Mouse (Mus musculus): ENCODE results near the gene Ccdc153. TPM values are rescaled to one million over a fixed set of nuclear protein-coding genes. Genes with fewer than 3 reads are reported as not detected.

Gene Ccdc153
- total and polyA plus RNA-seq, 3 experiments = not detected

Other genes with a start within 250 kb of the Ccdc153 start
- gene Thy1, start 197.3 kb upstream of the Ccdc153 start, total RNA-seq (2012; rRNA removed) = 1.5 and 4.0 TPM in 2 replicates
- 10 to 100 TPM in 1 of 2 experiments, not detected in 1; 24.0 TPM for gene Thy1, start 197.3 kb upstream of the Ccdc153 start, polyA plus RNA-seq (2012; ENCODE audit: insufficient read depth in 1 of 2, insufficient read length in 2 of 2, low read depth in 1 of 2, low replicate concordance in 2 of 2, missing spikeins in 1 of 2)
- 3.6 and 4.3 TPM in 2 replicates for gene Usp2, start 173.7 kb upstream of the Ccdc153 start, total RNA-seq (2012; rRNA removed)
- gene Usp2, start 173.7 kb upstream of the Ccdc153 start, polyA plus RNA-seq (2012; ENCODE audit: insufficient read depth in 1 of 2, insufficient read length in 2 of 2, low read depth in 1 of 2, low replicate concordance in 2 of 2, missing spikeins in 1 of 2) = 10 to 100 TPM in 1 of 2 experiments, not detected in 1; 13.9 TPM
- not detected in 2 replicates for gene Mfrp, start 138.9 kb upstream of the Ccdc153 start, total RNA-seq (2012; rRNA removed)
- gene Mfrp, start 138.9 kb upstream of the Ccdc153 start, polyA plus RNA-seq (2012; ENCODE audit: insufficient read depth in 1 of 2, insufficient read length in 2 of 2, low read depth in 1 of 2, low replicate concordance in 2 of 2, missing spikeins in 1 of 2) = under 1 TPM in 1 of 2 experiments, not detected in 1; 0.10 TPM
- gene C1qtnf5, start 133.4 kb upstream of the Ccdc153 start, total RNA-seq (2012; rRNA removed) = 0.19 TPM in 1 of 2 replicates, not detected in the other
- gene C1qtnf5, start 133.4 kb upstream of the Ccdc153 start, polyA plus RNA-seq (2012; ENCODE audit: insufficient read depth in 1 of 2, insufficient read length in 2 of 2, low read depth in 1 of 2, low replicate concordance in 2 of 2, missing spikeins in 1 of 2) = under 1 TPM in 1 of 2 experiments, not detected in 1; 0.13 TPM
- not detected in 2 replicates for gene Gm49380, start 127.2 kb upstream of the Ccdc153 start, total RNA-seq (2012; rRNA removed)
- gene Gm49380, start 127.2 kb upstream of the Ccdc153 start, polyA plus RNA-seq (2012; ENCODE audit: insufficient read depth in 1 of 2, insufficient read length in 2 of 2, low read depth in 1 of 2, low replicate concordance in 2 of 2, missing spikeins in 1 of 2) = under 1 TPM in 1 of 2 experiments, not detected in 1; 0.24 TPM
- 13.3 and 14.0 TPM in 2 replicates for gene Rnf26, start 127.2 kb upstream of the Ccdc153 start, total RNA-seq (2012; rRNA removed)
- gene Rnf26, start 127.2 kb upstream of the Ccdc153 start, polyA plus RNA-seq (2012; ENCODE audit: insufficient read depth in 1 of 2, insufficient read length in 2 of 2, low read depth in 1 of 2, low replicate concordance in 2 of 2, missing spikeins in 1 of 2) = 10 to 100 TPM in 1 of 2 experiments, not detected in 1; 55.1 TPM
- gene Mcam, start 106.2 kb upstream of the Ccdc153 start, total RNA-seq (2012; rRNA removed) = 0.10 and 0.15 TPM in 2 replicates
- under 1 TPM in 1 of 2 experiments, not detected in 1; 0.88 TPM for gene Mcam, start 106.2 kb upstream of the Ccdc153 start, polyA plus RNA-seq (2012; ENCODE audit: insufficient read depth in 1 of 2, insufficient read length in 2 of 2, low read depth in 1 of 2, low replicate concordance in 2 of 2, missing spikeins in 1 of 2)
- 9.1 and 14.9 TPM in 2 replicates for gene Cbl, start 6.6 kb upstream of the Ccdc153 start, total RNA-seq (2012; rRNA removed)
- 10 to 100 TPM; 36.8 to 41.1 TPM for gene Cbl, start 6.6 kb upstream of the Ccdc153 start, polyA plus RNA-seq (2012; ENCODE audit: insufficient read depth in 1 of 2, insufficient read length in 2 of 2, low read depth in 1 of 2, low replicate concordance in 2 of 2, missing spikeins in 1 of 2)
- not detected in 2 replicates for gene Pdzd3, start 10.8 kb downstream of the Ccdc153 start, total RNA-seq (2012; rRNA removed)
- under 1 TPM in 1 of 2 experiments, not detected in 1; 0.06 TPM for gene Pdzd3, start 10.8 kb downstream of the Ccdc153 start, polyA plus RNA-seq (2012; ENCODE audit: insufficient read depth in 1 of 2, insufficient read length in 2 of 2, low read depth in 1 of 2, low replicate concordance in 2 of 2, missing spikeins in 1 of 2)
- 1.2 and 1.5 TPM in 2 replicates for gene Nlrx1, start 27.9 kb downstream of the Ccdc153 start, total RNA-seq (2012; rRNA removed)
- gene Nlrx1, start 27.9 kb downstream of the Ccdc153 start, polyA plus RNA-seq (2012; ENCODE audit: insufficient read depth in 1 of 2, insufficient read length in 2 of 2, low read depth in 1 of 2, low replicate concordance in 2 of 2, missing spikeins in 1 of 2) = 1 to 10 TPM in 1 of 2 experiments, not detected in 1; 7.0 TPM
- 2.5 and 4.1 TPM in 2 replicates for gene Abcg4, start 47.9 kb downstream of the Ccdc153 start, total RNA-seq (2012; rRNA removed)
- gene Abcg4, start 47.9 kb downstream of the Ccdc153 start, polyA plus RNA-seq (2012; ENCODE audit: insufficient read depth in 1 of 2, insufficient read length in 2 of 2, low read depth in 1 of 2, low replicate concordance in 2 of 2, missing spikeins in 1 of 2) = 10 to 100 TPM in 1 of 2 experiments, not detected in 1; 17.1 TPM
- gene Hinfp, start 65.0 kb downstream of the Ccdc153 start, total RNA-seq (2012; rRNA removed) = 14.3 and 16.4 TPM in 2 replicates
- 10 to 100 TPM in 1 of 2 experiments, not detected in 1; 31.3 TPM for gene Hinfp, start 65.0 kb downstream of the Ccdc153 start, polyA plus RNA-seq (2012; ENCODE audit: insufficient read depth in 1 of 2, insufficient read length in 2 of 2, low read depth in 1 of 2, low replicate concordance in 2 of 2, missing spikeins in 1 of 2)
- 4.3 and 4.7 TPM in 2 replicates for gene C2cd2l, start 79.6 kb downstream of the Ccdc153 start, total RNA-seq (2012; rRNA removed)
- 10 to 100 TPM in 1 of 2 experiments, not detected in 1; 10.9 TPM for gene C2cd2l, start 79.6 kb downstream of the Ccdc153 start, polyA plus RNA-seq (2012; ENCODE audit: insufficient read depth in 1 of 2, insufficient read length in 2 of 2, low read depth in 1 of 2, low replicate concordance in 2 of 2, missing spikeins in 1 of 2)
- gene Dpagt1, start 85.3 kb downstream of the Ccdc153 start, total RNA-seq (2012; rRNA removed) = 12.7 and 14.9 TPM in 2 replicates
- 10 to 100 TPM in 1 of 2 experiments, not detected in 1; 43.5 TPM for gene Dpagt1, start 85.3 kb downstream of the Ccdc153 start, polyA plus RNA-seq (2012; ENCODE audit: insufficient read depth in 1 of 2, insufficient read length in 2 of 2, low read depth in 1 of 2, low replicate concordance in 2 of 2, missing spikeins in 1 of 2)
- gene H2afx, start 94.0 kb downstream of the Ccdc153 start, total RNA-seq (2012; rRNA removed) = 805 and 828 TPM in 2 replicates
- gene H2afx, start 94.0 kb downstream of the Ccdc153 start, polyA plus RNA-seq (2012; ENCODE audit: insufficient read depth in 1 of 2, insufficient read length in 2 of 2, low read depth in 1 of 2, low replicate concordance in 2 of 2, missing spikeins in 1 of 2) = 10 to 100 TPM in 1 of 2 experiments, not detected in 1; 89.6 TPM
- 110 and 145 TPM in 2 replicates for gene Hmbs, start 103.6 kb downstream of the Ccdc153 start, total RNA-seq (2012; rRNA removed)
- gene Hmbs, start 103.6 kb downstream of the Ccdc153 start, polyA plus RNA-seq (2012; ENCODE audit: insufficient read depth in 1 of 2, insufficient read length in 2 of 2, low read depth in 1 of 2, low replicate concordance in 2 of 2, missing spikeins in 1 of 2) = 100 to 1,000 TPM in 1 of 2 experiments, not detected in 1; 138 TPM
- 18.4 and 18.6 TPM in 2 replicates for gene Vps11, start 121.0 kb downstream of the Ccdc153 start, total RNA-seq (2012; rRNA removed)
- gene Vps11, start 121.0 kb downstream of the Ccdc153 start, polyA plus RNA-seq (2012; ENCODE audit: insufficient read depth in 1 of 2, insufficient read length in 2 of 2, low read depth in 1 of 2, low replicate concordance in 2 of 2, missing spikeins in 1 of 2) = 10 to 100 TPM in 1 of 2 experiments, not detected in 1; 27.1 TPM
- 137 and 186 TPM in 2 replicates for gene Hyou1, start 138.8 kb downstream of the Ccdc153 start, total RNA-seq (2012; rRNA removed)
- 100 to 1,000 TPM in 1 of 2 experiments, not detected in 1; 160 TPM for gene Hyou1, start 138.8 kb downstream of the Ccdc153 start, polyA plus RNA-seq (2012; ENCODE audit: insufficient read depth in 1 of 2, insufficient read length in 2 of 2, low read depth in 1 of 2, low replicate concordance in 2 of 2, missing spikeins in 1 of 2)
- 29.0 and 31.9 TPM in 2 replicates for gene Slc37a4, start 156.2 kb downstream of the Ccdc153 start, total RNA-seq (2012; rRNA removed)
- 10 to 100 TPM in 1 of 2 experiments, not detected in 1; 35.3 TPM for gene Slc37a4, start 156.2 kb downstream of the Ccdc153 start, polyA plus RNA-seq (2012; ENCODE audit: insufficient read depth in 1 of 2, insufficient read length in 2 of 2, low read depth in 1 of 2, low replicate concordance in 2 of 2, missing spikeins in 1 of 2)
- gene Rps25, start 166.5 kb downstream of the Ccdc153 start, total RNA-seq (2012; rRNA removed) = 2,496 and 2,743 TPM in 2 replicates
- 1,000 to 10,000 TPM in 1 of 2 experiments, not detected in 1; 3,114 TPM for gene Rps25, start 166.5 kb downstream of the Ccdc153 start, polyA plus RNA-seq (2012; ENCODE audit: insufficient read depth in 1 of 2, insufficient read length in 2 of 2, low read depth in 1 of 2, low replicate concordance in 2 of 2, missing spikeins in 1 of 2)
- gene Trappc4, start 166.9 kb downstream of the Ccdc153 start, total RNA-seq (2012; rRNA removed) = 121 and 140 TPM in 2 replicates
- gene Trappc4, start 166.9 kb downstream of the Ccdc153 start, polyA plus RNA-seq (2012; ENCODE audit: insufficient read depth in 1 of 2, insufficient read length in 2 of 2, low read depth in 1 of 2, low replicate concordance in 2 of 2, missing spikeins in 1 of 2) = 100 to 1,000 TPM in 1 of 2 experiments, not detected in 1; 129 TPM
- 13.2 and 18.7 TPM in 2 replicates for gene Ccdc84, start 177.9 kb downstream of the Ccdc153 start, total RNA-seq (2012; rRNA removed)
- 10 to 100 TPM in 1 of 2 experiments, not detected in 1; 18.0 TPM for gene Ccdc84, start 177.9 kb downstream of the Ccdc153 start, polyA plus RNA-seq (2012; ENCODE audit: insufficient read depth in 1 of 2, insufficient read length in 2 of 2, low read depth in 1 of 2, low replicate concordance in 2 of 2, missing spikeins in 1 of 2)
- gene Foxr1, start 200.5 kb downstream of the Ccdc153 start, total RNA-seq (2012; rRNA removed) = 0.08 TPM in 1 of 2 replicates, not detected in the other
- under 1 TPM in 1 of 2 experiments, not detected in 1; 0.07 TPM for gene Foxr1, start 200.5 kb downstream of the Ccdc153 start, polyA plus RNA-seq (2012; ENCODE audit: insufficient read depth in 1 of 2, insufficient read length in 2 of 2, low read depth in 1 of 2, low replicate concordance in 2 of 2, missing spikeins in 1 of 2)
- gene Upk2, start 214.3 kb downstream of the Ccdc153 start, total RNA-seq (2012; rRNA removed) = not detected in 2 replicates
- not detected for gene Upk2, start 214.3 kb downstream of the Ccdc153 start, polyA plus RNA-seq (2012; ENCODE audit: insufficient read depth in 1 of 2, insufficient read length in 2 of 2, low read depth in 1 of 2, low replicate concordance in 2 of 2, missing spikeins in 1 of 2)
- 0.58 and 0.78 TPM in 2 replicates for gene Bcl9l, start 242.1 kb downstream of the Ccdc153 start, total RNA-seq (2012; rRNA removed)
- 1 to 10 TPM in 1 of 2 experiments, not detected in 1; 5.1 TPM for gene Bcl9l, start 242.1 kb downstream of the Ccdc153 start, polyA plus RNA-seq (2012; ENCODE audit: insufficient read depth in 1 of 2, insufficient read length in 2 of 2, low read depth in 1 of 2, low replicate concordance in 2 of 2, missing spikeins in 1 of 2)

Data from MEL (cell line).